Mouse (Mus musculus): ENCODE results near the gene Zfyve21. TPM values are rescaled to one million over a fixed set of nuclear protein-coding genes. Genes with fewer than 3 reads are reported as not detected.

Gene Zfyve21
- polyA plus RNA-seq, 1 experiment from 2014 or later: 119 TPM

DNA sequence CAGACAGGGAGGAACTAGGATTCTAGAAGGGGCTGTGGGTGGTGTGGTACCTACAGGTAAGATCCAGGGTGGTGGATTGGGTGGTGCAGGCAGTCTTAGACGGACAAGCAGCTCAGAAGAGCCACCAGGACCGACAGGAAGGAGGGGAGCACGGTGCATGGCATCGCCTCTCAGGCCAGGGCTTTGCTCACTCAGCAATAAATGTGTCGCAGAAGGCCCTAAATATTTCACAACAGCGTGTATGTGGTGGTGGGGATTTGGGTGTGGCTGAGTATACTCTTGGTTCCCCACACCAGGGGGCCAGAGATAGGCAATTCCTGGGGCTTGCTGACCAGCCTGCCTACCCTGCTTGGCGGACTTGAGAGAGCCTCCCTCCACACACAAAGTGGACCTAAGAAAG, 6.7 kb downstream of the Zfyve21 start:
- Histone ChIP-seq H3K4me2 (ENCODE audit: low read depth, low read length) (no peak overlapping the region), H3K4me1 (ENCODE audit: control insufficient read depth, insufficient read depth, low read length) (peaks cover 13% of the 10 kb centered on the region; the same call in 1 of the 2 replicates), H3K9me3 (ENCODE audit: control insufficient read depth, low read length) (no peaks in the 10 kb centered on the region), H3K27ac (replicated peaks; ENCODE audit: low read depth, low read length) (no peak overlapping the region), H3K4me3 (ENCODE audit: low read depth, low read length) (no peak overlapping the region), H3K36me3 (ENCODE audit: control insufficient read depth, insufficient read depth, low read length) (peaks cover 27% of the 10 kb centered on the region), H3K27me3 (replicated peaks; ENCODE audit: control insufficient read depth, insufficient read depth, low read length) (no peaks in the 10 kb centered on the region), H3K9ac (ENCODE audit: low read depth, low read length) (no peak overlapping the region)
- no peak for DNase-seq (ENCODE audit: low spot score)
- WGBS: 91% methylated on average over 7 of the region's 7 CpGs
- ATAC-seq (ENCODE audit: low read depth): no peak

DNA sequence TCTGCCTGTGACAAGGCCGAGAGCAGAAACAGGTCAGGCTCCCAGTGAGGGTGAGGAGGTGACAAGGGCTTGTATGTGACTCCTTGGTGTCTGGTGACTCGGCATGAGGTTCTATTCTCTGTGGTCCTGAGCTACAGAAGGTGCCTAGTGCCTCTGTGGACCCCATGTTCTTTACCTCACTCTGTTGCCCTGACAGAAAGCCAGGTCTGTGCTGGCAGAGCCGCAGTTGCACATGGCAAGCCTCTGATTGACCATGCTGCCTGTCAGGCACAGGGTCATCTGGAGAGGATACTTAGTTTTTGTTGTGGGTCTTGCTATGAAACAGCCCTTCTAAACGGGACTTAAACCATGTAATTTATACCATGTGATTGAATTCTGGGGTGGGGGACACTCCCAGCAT, 8.0 kb downstream of the Zfyve21 start:
- H3K4me1 ChIP-seq (ENCODE audit: control insufficient read depth, insufficient read depth, low read length): 0 out of 2 replicates have a peak, but pooled peaks cover 3% of the 10 kb centered on the region
- 71% methylated on average over 4 of the region's 4 CpGs for WGBS
- no peaks in the 10 kb centered on the region for H3K9me3 ChIP-seq (ENCODE audit: control insufficient read depth, low read length)
- no peak overlapping the region for H3K4me3 ChIP-seq (ENCODE audit: low read depth, low read length)
- no peak for DNase-seq (ENCODE audit: low spot score)
- H3K36me3 ChIP-seq (ENCODE audit: control insufficient read depth, insufficient read depth, low read length): peaks cover 39% of the 10 kb centered on the region
- H3K27me3 ChIP-seq (replicated peaks; ENCODE audit: control insufficient read depth, insufficient read depth, low read length): no peaks in the 10 kb centered on the region
- H3K4me2 ChIP-seq (ENCODE audit: low read depth, low read length): no peak overlapping the region
- no peak overlapping the region for H3K27ac ChIP-seq (replicated peaks; ENCODE audit: low read depth, low read length)
- H3K9ac ChIP-seq (ENCODE audit: low read depth, low read length): no peak overlapping the region
- ATAC-seq (ENCODE audit: low read depth): no peak

DNA sequence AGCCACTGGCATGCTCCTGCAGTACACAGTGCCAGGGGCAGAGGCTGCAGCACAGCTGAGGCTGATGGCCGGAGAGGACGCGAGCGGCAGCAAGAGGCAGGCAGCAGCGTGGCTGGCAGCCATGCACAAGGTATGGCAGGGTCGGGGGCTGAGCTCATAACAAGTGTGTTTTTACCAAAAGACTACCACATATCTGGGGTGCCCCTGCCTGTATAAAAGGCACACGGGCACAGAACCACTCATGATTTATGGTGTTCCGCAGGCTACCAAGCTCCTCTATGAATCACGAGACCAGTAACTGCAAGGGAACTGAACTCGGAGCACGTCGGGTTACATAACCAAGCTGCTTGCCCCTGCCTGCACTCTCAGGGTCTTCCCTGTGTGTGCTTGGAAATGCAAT, 13.6 kb downstream of the Zfyve21 start:
- Histone ChIP-seq H3K4me1 (ENCODE audit: control insufficient read depth, insufficient read depth, low read length) (no peaks in the 10 kb centered on the region), H3K9me3 (ENCODE audit: control insufficient read depth, low read length) (no peaks in the 10 kb centered on the region), H3K4me3 (ENCODE audit: low read depth, low read length) (no peak overlapping the region), H3K27me3 (replicated peaks; ENCODE audit: control insufficient read depth, insufficient read depth, low read length) (no peaks in the 10 kb centered on the region), H3K4me2 (ENCODE audit: low read depth, low read length) (no peak overlapping the region), H3K9ac (ENCODE audit: low read depth, low read length) (no peak overlapping the region), H3K27ac (replicated peaks; ENCODE audit: low read depth, low read length) (no peak overlapping the region), H3K36me3 (ENCODE audit: control insufficient read depth, insufficient read depth, low read length) (peaks cover 90% of the 10 kb centered on the region)
- ATAC-seq (ENCODE audit: low read depth): no peak
- DNase-seq (ENCODE audit: low spot score): no peak
- 94% methylated on average over 12 of the region's 12 CpGs for WGBS

DNA sequence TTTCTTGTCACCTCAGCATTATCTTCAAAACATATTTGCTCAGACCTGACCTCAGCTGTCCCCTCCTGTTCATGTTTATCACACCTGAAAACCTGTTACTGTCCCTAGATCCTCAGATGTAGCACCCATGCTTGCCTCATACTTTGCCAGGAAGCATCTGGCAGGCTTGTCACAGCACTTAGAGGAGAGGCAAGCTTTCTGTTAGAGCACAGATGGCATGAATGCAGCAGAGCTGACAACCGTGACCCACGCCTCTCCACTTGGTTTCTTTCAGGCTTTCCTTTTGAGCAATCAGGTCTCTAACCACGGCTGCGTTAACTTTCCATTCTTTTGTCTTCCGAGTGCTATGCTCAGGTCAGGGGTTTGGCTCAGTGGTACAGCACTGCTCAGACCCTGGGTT, 15.5 kb downstream of the Zfyve21 start:
- Histone ChIP-seq H3K36me3 (ENCODE audit: control insufficient read depth, insufficient read depth, low read length) (peaks cover 98% of the 10 kb centered on the region), H3K27me3 (replicated peaks; ENCODE audit: control insufficient read depth, insufficient read depth, low read length) (no peaks in the 10 kb centered on the region), H3K9me3 (ENCODE audit: control insufficient read depth, low read length) (no peaks in the 10 kb centered on the region), H3K27ac (replicated peaks; ENCODE audit: low read depth, low read length) (no peak overlapping the region; the same call in 1 of the 2 replicates), H3K4me2 (ENCODE audit: low read depth, low read length) (no peak overlapping the region), H3K9ac (ENCODE audit: low read depth, low read length) (no peak overlapping the region), H3K4me3 (ENCODE audit: low read depth, low read length) (no peak overlapping the region), H3K4me1 (ENCODE audit: control insufficient read depth, insufficient read depth, low read length) (no peaks in the 10 kb centered on the region)
- DNase-seq (ENCODE audit: low spot score): peak; percentile 21
- ATAC-seq (ENCODE audit: low read depth): no peak
- 75% methylated on average over 5 of the region's 5 CpGs for WGBS

DNA sequence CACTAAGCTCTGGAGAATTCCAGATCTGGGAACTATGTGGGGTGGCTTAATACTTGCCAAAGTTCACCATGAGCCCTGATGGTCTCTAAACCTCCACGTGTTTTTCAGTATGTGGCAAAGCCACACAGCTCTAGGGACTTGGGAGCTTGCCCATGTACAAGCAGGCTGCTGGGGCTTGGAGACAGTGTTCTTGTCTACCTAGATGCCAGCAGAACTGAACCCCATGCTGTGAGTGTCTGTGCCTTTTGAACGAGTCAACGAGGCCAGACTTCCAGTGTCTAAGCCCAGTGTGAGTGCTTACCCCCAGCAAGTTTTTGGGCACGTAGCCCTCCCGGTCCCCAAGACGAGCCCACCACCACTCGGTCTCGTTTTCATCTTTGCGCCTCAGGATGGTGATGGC, 16.0 kb downstream of the Zfyve21 start:
- H3K4me3 ChIP-seq (ENCODE audit: low read depth, low read length): no peak overlapping the region
- 85% methylated on average over 9 of the region's 9 CpGs for WGBS
- H3K27me3 ChIP-seq (replicated peaks; ENCODE audit: control insufficient read depth, insufficient read depth, low read length): no peaks in the 10 kb centered on the region
- H3K36me3 ChIP-seq (ENCODE audit: control insufficient read depth, insufficient read depth, low read length): peaks cover 98% of the 10 kb centered on the region
- ATAC-seq (ENCODE audit: low read depth) (no peak), DNase-seq (ENCODE audit: low spot score) (no peak)
- no peaks in the 10 kb centered on the region for H3K9me3 ChIP-seq (ENCODE audit: control insufficient read depth, low read length)
- H3K4me1 ChIP-seq (ENCODE audit: control insufficient read depth, insufficient read depth, low read length): no peaks in the 10 kb centered on the region
- no peak overlapping the region for H3K4me2 ChIP-seq (ENCODE audit: low read depth, low read length)
- no peak overlapping the region; the same call in 1 of the 2 replicates for H3K27ac ChIP-seq (replicated peaks; ENCODE audit: low read depth, low read length)
- no peak overlapping the region for H3K9ac ChIP-seq (ENCODE audit: low read depth, low read length)

DNA sequence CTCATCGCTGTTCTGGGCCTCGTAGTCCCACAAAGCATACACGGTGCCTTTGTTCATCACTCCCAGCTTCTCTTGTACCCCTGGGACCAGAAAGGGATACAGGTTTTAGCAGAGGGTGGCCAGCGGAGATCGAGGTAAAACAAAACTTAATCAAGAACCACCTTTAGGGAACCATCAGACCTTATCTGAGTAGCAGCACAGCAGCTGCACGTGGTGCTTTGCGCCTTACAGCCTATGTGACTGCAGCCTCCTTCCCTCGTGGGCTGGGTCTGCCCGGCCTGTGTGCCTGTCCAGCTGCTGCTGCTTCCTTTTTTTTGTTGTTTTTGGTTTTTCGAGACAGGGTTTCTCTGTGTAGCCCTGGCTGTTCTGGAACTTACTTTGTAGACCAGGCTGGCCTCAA, 16.4 kb downstream of the Zfyve21 start:
- no peaks in the 10 kb centered on the region for H3K4me1 ChIP-seq (ENCODE audit: control insufficient read depth, insufficient read depth, low read length)
- 90% methylated on average over 10 of the region's 10 CpGs for WGBS
- no peak overlapping the region for H3K9ac ChIP-seq (ENCODE audit: low read depth, low read length)
- no peak overlapping the region for H3K4me2 ChIP-seq (ENCODE audit: low read depth, low read length)
- DNase-seq (ENCODE audit: low spot score) (no peak), ATAC-seq (ENCODE audit: low read depth) (no peak)
- H3K9me3 ChIP-seq (ENCODE audit: control insufficient read depth, low read length): no peaks in the 10 kb centered on the region
- peaks cover 98% of the 10 kb centered on the region for H3K36me3 ChIP-seq (ENCODE audit: control insufficient read depth, insufficient read depth, low read length)
- H3K4me3 ChIP-seq (ENCODE audit: low read depth, low read length): no peak overlapping the region
- no peaks in the 10 kb centered on the region for H3K27me3 ChIP-seq (replicated peaks; ENCODE audit: control insufficient read depth, insufficient read depth, low read length)
- H3K27ac ChIP-seq (replicated peaks; ENCODE audit: low read depth, low read length): no peak overlapping the region

DNA sequence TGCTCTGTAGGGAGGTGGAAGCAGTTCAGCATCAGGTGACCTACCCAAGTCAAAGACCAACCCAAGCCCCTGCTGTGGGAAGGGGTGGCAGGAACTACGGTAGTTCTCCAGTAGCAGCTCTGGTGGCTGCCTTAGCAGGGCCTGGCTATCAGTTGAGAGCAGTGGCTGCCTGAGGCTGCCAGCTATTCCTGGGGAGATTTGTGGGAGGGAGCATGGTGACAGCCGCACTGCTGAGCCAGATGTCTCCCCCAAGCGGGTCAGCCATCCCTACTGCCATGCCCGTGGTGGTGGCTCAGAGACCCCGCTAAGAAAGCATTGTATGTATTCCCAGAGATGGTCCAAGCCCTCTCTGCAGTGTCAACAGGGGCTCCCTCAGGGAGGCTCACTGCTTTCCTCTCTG, 18.7 kb downstream of the Zfyve21 start:
- H3K27ac ChIP-seq (replicated peaks; ENCODE audit: low read depth, low read length): no peak overlapping the region
- H3K36me3 ChIP-seq (ENCODE audit: control insufficient read depth, insufficient read depth, low read length): peaks cover 95% of the 10 kb centered on the region
- no peak overlapping the region for H3K9ac ChIP-seq (ENCODE audit: low read depth, low read length)
- H3K4me3 ChIP-seq (ENCODE audit: low read depth, low read length): no peak overlapping the region
- ATAC-seq (ENCODE audit: low read depth) (no peak), DNase-seq (ENCODE audit: low spot score) (no peak)
- H3K9me3 ChIP-seq (ENCODE audit: control insufficient read depth, low read length): no peaks in the 10 kb centered on the region
- WGBS: 79% methylated on average over 5 of the region's 5 CpGs
- no peaks in the 10 kb centered on the region for H3K27me3 ChIP-seq (replicated peaks; ENCODE audit: control insufficient read depth, insufficient read depth, low read length)
- H3K4me2 ChIP-seq (ENCODE audit: low read depth, low read length): no peak overlapping the region
- no peaks in the 10 kb centered on the region for H3K4me1 ChIP-seq (ENCODE audit: control insufficient read depth, insufficient read depth, low read length)

DNA sequence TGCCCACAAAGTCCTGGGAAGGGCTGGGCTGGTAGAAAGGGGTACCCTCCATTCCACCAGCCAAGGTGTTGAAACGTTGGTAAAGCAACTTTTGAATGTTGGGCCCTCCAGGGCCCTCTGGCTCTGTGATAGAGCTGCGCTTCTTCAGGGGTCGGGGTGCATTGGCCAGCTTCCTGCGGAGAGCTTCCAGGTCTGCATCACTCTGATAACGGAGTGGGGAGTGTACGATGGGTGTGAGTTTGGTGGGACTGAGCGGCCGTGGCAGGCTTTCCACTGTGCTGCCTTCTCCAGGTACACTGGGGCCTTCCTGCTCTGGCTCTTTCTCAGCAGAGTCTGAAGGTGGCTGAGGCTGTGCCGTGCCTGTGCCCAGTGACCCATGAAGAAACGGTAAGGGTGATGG, 19.5 kb downstream of the Zfyve21 start:
- no peak overlapping the region for H3K27ac ChIP-seq (replicated peaks; ENCODE audit: low read depth, low read length)
- peaks cover 94% of the 10 kb centered on the region for H3K36me3 ChIP-seq (ENCODE audit: control insufficient read depth, insufficient read depth, low read length)
- H3K4me3 ChIP-seq (ENCODE audit: low read depth, low read length): no peak overlapping the region
- no peaks in the 10 kb centered on the region for H3K4me1 ChIP-seq (ENCODE audit: control insufficient read depth, insufficient read depth, low read length)
- no peak for DNase-seq (ENCODE audit: low spot score)
- no peak overlapping the region for H3K4me2 ChIP-seq (ENCODE audit: low read depth, low read length)
- H3K9me3 ChIP-seq (ENCODE audit: control insufficient read depth, low read length): no peaks in the 10 kb centered on the region
- no peak for ATAC-seq (ENCODE audit: low read depth)
- H3K9ac ChIP-seq (ENCODE audit: low read depth, low read length): no peak overlapping the region
- no peaks in the 10 kb centered on the region for H3K27me3 ChIP-seq (replicated peaks; ENCODE audit: control insufficient read depth, insufficient read depth, low read length)
- 87% methylated on average over 10 of the region's 10 CpGs for WGBS

DNA sequence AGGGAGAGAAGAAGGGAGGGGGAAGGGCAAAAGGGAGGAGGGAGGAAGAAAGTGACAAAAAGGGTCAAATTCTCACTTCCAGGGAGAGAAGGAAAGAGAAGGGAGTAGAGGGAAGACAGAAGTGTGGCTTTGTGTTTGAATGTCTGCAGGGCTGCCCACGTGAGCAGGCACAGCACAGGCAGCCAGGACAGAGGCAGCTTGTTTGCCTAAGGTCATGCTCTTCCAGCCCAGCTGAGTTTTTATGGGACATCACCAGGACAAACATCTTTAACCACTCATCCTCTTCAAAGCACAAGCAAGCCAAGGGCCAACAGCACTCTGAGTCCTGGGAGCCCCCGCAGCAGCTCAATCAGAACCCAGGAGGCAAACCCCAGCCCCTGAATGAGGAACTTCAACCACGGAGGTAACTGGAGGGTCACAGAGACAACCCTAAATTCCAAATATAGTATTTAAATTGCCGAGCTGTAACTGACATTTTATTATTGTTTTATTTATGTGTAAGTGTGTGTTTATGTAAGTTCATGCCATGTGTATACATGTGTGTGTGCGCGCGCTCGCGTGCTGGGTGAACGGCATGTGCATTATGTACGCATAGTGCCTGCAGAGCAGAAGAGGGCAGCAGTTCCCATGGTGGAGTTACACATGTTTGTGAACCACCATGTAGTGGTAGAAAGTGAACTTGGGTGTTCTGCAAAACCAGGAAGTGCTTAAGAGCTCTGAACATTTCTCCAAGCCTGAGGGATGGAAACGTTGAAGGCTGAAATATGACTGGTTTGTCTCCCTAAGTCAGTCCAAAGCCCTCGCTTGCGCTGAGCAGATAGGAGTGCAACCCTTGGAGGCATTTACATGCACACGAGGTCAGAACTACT, 28.8 kb downstream of the Zfyve21 start:
- H3K4me2 ChIP-seq (ENCODE audit: low read depth, low read length): no peak overlapping the region
- no peaks in the 10 kb centered on the region for H3K27me3 ChIP-seq (replicated peaks; ENCODE audit: control insufficient read depth, insufficient read depth, low read length)
- no peak overlapping the region for H3K4me3 ChIP-seq (ENCODE audit: low read depth, low read length)
- no peak overlapping the region for H3K27ac ChIP-seq (replicated peaks; ENCODE audit: low read depth, low read length)
- 72% methylated on average over 15 of the region's 15 CpGs for WGBS
- H3K9ac ChIP-seq (ENCODE audit: low read depth, low read length): no peak overlapping the region
- H3K9me3 ChIP-seq (ENCODE audit: control insufficient read depth, low read length): no peaks in the 10 kb centered on the region
- no peaks in the 10 kb centered on the region for H3K4me1 ChIP-seq (ENCODE audit: control insufficient read depth, insufficient read depth, low read length)
- ATAC-seq (ENCODE audit: low read depth) (no peak), DNase-seq (ENCODE audit: low spot score) (no peak)
- peaks cover 41% of the 10 kb centered on the region; the same call in 1 of the 2 replicates for H3K36me3 ChIP-seq (ENCODE audit: control insufficient read depth, insufficient read depth, low read length)
